Mouse (Mus musculus): ENCODE data around the gene Arih1. TPM values are rescaled to one million over a fixed set of nuclear protein-coding genes. Genes with fewer than 3 reads are reported as not detected.

The Arih1 gene
- polyA plus RNA-seq, 1 experiment = 16.9 TPM

- Histone ChIP-seq H3K27ac (ENCODE audit: insufficient read depth, low read depth, low read length) (peak overlapping the region; percentile 85), H3K36me3 (ENCODE audit: control insufficient read depth, insufficient read depth, low read length) (no peaks in the 10 kb centered on the region), H3K4me3 (ENCODE audit: insufficient read depth, low read depth, low read length) (peak overlapping the region; percentile 92), H3K4me1 (ENCODE audit: control insufficient read depth, insufficient read depth, low read length) (peaks cover 6% of the 10 kb centered on the region; the same call in 1 of the 2 replicates), H3K27me3 (replicated peaks; ENCODE audit: control insufficient read depth, insufficient read depth, low read length) (no peaks in the 10 kb centered on the region)
- DNase-seq = peak; percentile 7
- TF ChIP-seq POLR2A (IDR thresholded peaks at IDR 0.05; ENCODE audit: low read depth, low read length) (no peak), CTCF (conservative IDR thresholded peaks at IDR 0.05; ENCODE audit: insufficient read depth, insufficient read length, low read depth, low read length) (no peak)
Measured at GRCm38 (mm10) chr9:59487331-59487730, 913 bp upstream of the Arih1 start.

- peak overlapping the region; percentile 92 for H3K27ac ChIP-seq (ENCODE audit: insufficient read depth, low read depth, low read length)
- no peak for DNase-seq
- TF ChIP-seq POLR2A (IDR thresholded peaks at IDR 0.05; ENCODE audit: low read depth, low read length) (no peak), CTCF (conservative IDR thresholded peaks at IDR 0.05; ENCODE audit: insufficient read depth, insufficient read length, low read depth, low read length) (no peak)
- no peaks in the 10 kb centered on the region for H3K27me3 ChIP-seq (replicated peaks; ENCODE audit: control insufficient read depth, insufficient read depth, low read length)
- under 1% methylated on average over 63 of the region's 71 CpGs for WGBS
- no peaks in the 10 kb centered on the region for H3K36me3 ChIP-seq (ENCODE audit: control insufficient read depth, insufficient read depth, low read length)
- peak overlapping the region; percentile 92 for H3K4me3 ChIP-seq (ENCODE audit: insufficient read depth, low read depth, low read length)
- H3K4me1 ChIP-seq (ENCODE audit: control insufficient read depth, insufficient read depth, low read length) = peaks cover 6% of the 10 kb centered on the region; the same call in 1 of the 2 replicates
Measured at GRCm38 (mm10) chr9:59486076-59486518, 321 bp downstream of the Arih1 start.

DNA sequence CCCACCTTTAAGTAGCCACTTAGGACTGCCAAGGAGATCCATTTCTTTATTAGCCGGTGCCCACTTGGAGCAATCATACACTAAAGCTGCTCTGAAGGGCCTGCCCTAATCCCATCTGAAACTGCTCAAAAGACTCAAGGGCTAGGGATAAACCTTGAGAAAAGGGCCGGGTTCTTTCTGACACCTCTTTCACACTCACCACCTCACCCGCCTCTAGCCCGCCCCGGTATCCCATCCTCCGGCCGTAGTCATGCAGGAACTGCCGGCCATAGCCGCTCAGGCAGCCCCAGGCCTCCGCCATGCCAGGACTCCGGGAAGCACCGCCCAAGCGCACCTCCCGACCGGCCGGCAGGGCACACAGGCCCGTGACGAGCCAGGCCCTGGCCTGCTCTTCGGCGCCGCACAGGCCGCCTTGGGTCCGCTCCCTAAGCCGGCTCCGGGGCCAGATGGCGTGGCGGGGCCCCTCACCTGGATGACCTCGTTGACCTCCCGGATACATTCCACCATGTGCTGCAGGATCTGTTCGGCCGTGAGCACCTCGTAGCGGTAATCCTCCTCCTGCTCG lies 825 bp downstream of the Arih1 start:
- peak; percentile 80 for DNase-seq
- TF ChIP-seq CTCF (conservative IDR thresholded peaks at IDR 0.05; ENCODE audit: insufficient read depth, insufficient read length, low read depth, low read length) (no peak), POLR2A (IDR thresholded peaks at IDR 0.05; ENCODE audit: low read depth, low read length) (no peak)
- under 1% methylated on average over 34 of the region's 34 CpGs for WGBS

DNA sequence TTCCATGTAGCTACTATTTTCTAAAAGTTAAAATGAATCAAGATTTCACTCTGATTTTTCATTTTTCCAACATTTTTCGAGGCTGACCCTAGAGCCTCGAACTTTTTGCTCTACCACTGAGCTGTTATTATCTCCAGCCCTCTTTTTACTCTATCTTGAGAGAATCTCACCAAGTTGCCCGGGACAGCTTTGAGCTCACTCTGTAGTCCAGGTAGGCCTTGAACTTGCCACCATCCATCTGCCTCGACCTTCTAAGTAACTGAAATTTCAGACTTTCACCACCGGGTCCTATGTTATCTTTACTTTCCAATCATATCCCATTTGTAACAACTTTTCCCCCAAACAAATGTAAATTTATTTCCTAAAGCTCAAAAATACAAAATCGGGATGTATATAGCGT lies 1.7 kb downstream of the Arih1 start:
- Histone ChIP-seq H3K36me3 (ENCODE audit: control insufficient read depth, insufficient read depth, low read length) (no peaks in the 10 kb centered on the region), H3K4me1 (ENCODE audit: control insufficient read depth, insufficient read depth, low read length) (peaks cover 8% of the 10 kb centered on the region; the same call in 1 of the 2 replicates), H3K27ac (ENCODE audit: insufficient read depth, low read depth, low read length) (no peak overlapping the region), H3K27me3 (replicated peaks; ENCODE audit: control insufficient read depth, insufficient read depth, low read length) (no peaks in the 10 kb centered on the region), H3K4me3 (ENCODE audit: insufficient read depth, low read depth, low read length) (peak overlapping the region; percentile 92)
- TF ChIP-seq CTCF (conservative IDR thresholded peaks at IDR 0.05; ENCODE audit: insufficient read depth, insufficient read length, low read depth, low read length) = no peak
- TF ChIP-seq POLR2A (IDR thresholded peaks at IDR 0.05; ENCODE audit: low read depth, low read length) = no peak
- 4% methylated on average over 7 of the region's 7 CpGs for WGBS
- DNase-seq = no peak

More for the DNA sequence above, 825 bp downstream of the Arih1 start:
- Histone ChIP-seq H3K27me3 (replicated peaks; ENCODE audit: control insufficient read depth, insufficient read depth, low read length) (no peaks in the 10 kb centered on the region), H3K36me3 (ENCODE audit: control insufficient read depth, insufficient read depth, low read length) (no peaks in the 10 kb centered on the region), H3K4me1 (ENCODE audit: control insufficient read depth, insufficient read depth, low read length) (peaks cover 6% of the 10 kb centered on the region; the same call in 1 of the 2 replicates), H3K4me3 (ENCODE audit: insufficient read depth, low read depth, low read length) (peak overlapping the region; percentile 92), H3K27ac (ENCODE audit: insufficient read depth, low read depth, low read length) (peak overlapping the region; percentile 92)

GRCm38 (mm10) chr9:59482419-59482818 lies 4.0 kb downstream of the Arih1 start:
- peaks cover 11% of the 10 kb centered on the region; the same call in 1 of the 2 replicates for H3K4me1 ChIP-seq (ENCODE audit: control insufficient read depth, insufficient read depth, low read length)
- 50% methylated on average over 1 of the region's 1 CpGs for WGBS
- TF ChIP-seq CTCF (conservative IDR thresholded peaks at IDR 0.05; ENCODE audit: insufficient read depth, insufficient read length, low read depth, low read length) (peak; percentile 67), POLR2A (IDR thresholded peaks at IDR 0.05; ENCODE audit: low read depth, low read length) (no peak)
- no peaks in the 10 kb centered on the region for H3K36me3 ChIP-seq (ENCODE audit: control insufficient read depth, insufficient read depth, low read length)
- H3K27ac ChIP-seq (ENCODE audit: insufficient read depth, low read depth, low read length) = no peak overlapping the region
- H3K27me3 ChIP-seq (replicated peaks; ENCODE audit: control insufficient read depth, insufficient read depth, low read length) = no peaks in the 10 kb centered on the region
- peak; percentile 46 for DNase-seq
- no peak overlapping the region for H3K4me3 ChIP-seq (ENCODE audit: insufficient read depth, low read depth, low read length)

- TF ChIP-seq POLR2A (IDR thresholded peaks at IDR 0.05; ENCODE audit: low read depth, low read length) = no peak
- no peak for TF ChIP-seq CTCF (conservative IDR thresholded peaks at IDR 0.05; ENCODE audit: insufficient read depth, insufficient read length, low read depth, low read length)
- WGBS = 82% methylated on average over 2 of the region's 2 CpGs
- H3K4me3 ChIP-seq (ENCODE audit: insufficient read depth, low read depth, low read length) = no peak overlapping the region
- peaks cover 2% of the 10 kb centered on the region; the same call in 1 of the 2 replicates for H3K36me3 ChIP-seq (ENCODE audit: control insufficient read depth, insufficient read depth, low read length)
- H3K4me1 ChIP-seq (ENCODE audit: control insufficient read depth, insufficient read depth, low read length) = peaks cover 14% of the 10 kb centered on the region; the same call in 1 of the 2 replicates
- H3K27ac ChIP-seq (ENCODE audit: insufficient read depth, low read depth, low read length) = no peak overlapping the region
- DNase-seq = no peak
- no peaks in the 10 kb centered on the region for H3K27me3 ChIP-seq (replicated peaks; ENCODE audit: control insufficient read depth, insufficient read depth, low read length)
Measured at GRCm38 (mm10) chr9:59476617-59477016, 9.8 kb downstream of the Arih1 start.

DNA sequence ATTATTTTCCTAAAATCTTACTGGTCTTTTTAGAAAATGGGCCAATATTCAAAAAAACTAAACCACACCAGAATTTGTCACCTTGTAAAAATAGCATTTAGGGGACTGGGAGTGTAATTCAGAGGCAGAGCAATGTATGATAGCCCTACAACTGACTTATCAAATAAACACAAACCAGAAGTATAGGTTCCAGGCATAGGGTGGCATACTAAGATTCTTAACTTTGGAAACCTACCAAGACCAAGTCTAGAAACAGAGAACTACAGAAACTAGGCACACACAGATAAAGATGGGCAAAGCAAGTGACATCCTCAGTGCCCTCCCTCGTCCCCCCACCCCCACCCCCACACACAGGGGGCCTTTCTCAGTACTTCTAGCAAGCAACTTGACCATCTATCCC lies 11.6 kb downstream of the Arih1 start:
- TF ChIP-seq CTCF (conservative IDR thresholded peaks at IDR 0.05; ENCODE audit: insufficient read depth, insufficient read length, low read depth, low read length) (no peak), POLR2A (IDR thresholded peaks at IDR 0.05; ENCODE audit: low read depth, low read length) (no peak)
- DNase-seq = no peak
- H3K4me1 ChIP-seq (ENCODE audit: control insufficient read depth, insufficient read depth, low read length) = peaks cover 14% of the 10 kb centered on the region; the same call in 1 of the 2 replicates
- H3K4me3 ChIP-seq (ENCODE audit: insufficient read depth, low read depth, low read length) = no peak overlapping the region
- H3K27me3 ChIP-seq (replicated peaks; ENCODE audit: control insufficient read depth, insufficient read depth, low read length) = no peaks in the 10 kb centered on the region
- peaks cover 2% of the 10 kb centered on the region for H3K36me3 ChIP-seq (ENCODE audit: control insufficient read depth, insufficient read depth, low read length)
- H3K27ac ChIP-seq (ENCODE audit: insufficient read depth, low read depth, low read length) = no peak overlapping the region
- WGBS = 73% methylated on average over 1 of the region's 1 CpGs
